Mouse (Mus musculus) kidney, adult 2 months (tissue): ENCODE measurements around the gene Kansl1. TPM values are rescaled to one million over a fixed set of nuclear protein-coding genes. Genes with fewer than 3 reads are reported as not detected.

Experiments
- DNase-seq: peaks from one replicate; pipeline ENCODE4 v3.0.0; 2021
- H3K27ac ChIP-seq: fragments of 200-500 bp; 2 replicates; pipeline ENCODE4 v1.5.1; 2012; ENCODE audit warnings: low read depth, low read length, control low read depth, inconsistent platforms; ENCODE audit not compliant: insufficient read depth
- H3K27me3 ChIP-seq: fragments of 200-500 bp; replicated peaks from 2 replicates; pipeline ENCODE4 v1.6.1; 2012; ENCODE audit warnings: mild to moderate bottlenecking, moderate library complexity, low read length, inconsistent platforms; ENCODE audit not compliant: control insufficient read depth, insufficient read depth
- H3K36me3 ChIP-seq: fragments of 200-500 bp; 2 replicates; pipeline ENCODE4 v1.6.1; 2012; ENCODE audit warnings: mild to moderate bottlenecking, moderate library complexity, low read length, inconsistent platforms; ENCODE audit not compliant: control insufficient read depth, insufficient read depth
- H3K4me1 ChIP-seq: fragments of 200-500 bp; 2 replicates; pipeline ENCODE4 v1.6.1; 2011; ENCODE audit warnings: low read length; ENCODE audit not compliant: control insufficient read depth, insufficient read depth
- H3K4me3 ChIP-seq: fragments of 200-500 bp; 2 replicates; pipeline ENCODE4 v1.5.1; 2011; ENCODE audit warnings: mild to moderate bottlenecking, low read depth, low read length, control low read depth; ENCODE audit not compliant: insufficient read depth
- CTCF ChIP-seq: fragments of 200-500 bp; conservative IDR thresholded peaks from 2 replicates; pipeline ENCODE4 v1.5.1; 2011; ENCODE audit warnings: low read depth, mild to moderate bottlenecking, control low read depth, low read length, moderate library complexity, mixed read lengths; ENCODE audit not compliant: insufficient read depth, insufficient read length
- POLR2A ChIP-seq: fragments of 200-500 bp; IDR thresholded peaks from one replicate; pipeline ENCODE4 v1.6.1; 2011; ENCODE audit warnings: low read depth, low read length, control low read depth
- WGBS: fragments of 180-500 bp; shearing (Covaris S2); methylation state at CpG from one replicate; pipeline ENCODE4 v1.1.7; 2018; 5-methylcytosine and 5-hydroxymethylcytosine counted together
- polyA plus RNA-seq: library from polyadenylated mRNA; depleted of rRNA; stranded (reverse); fragments of >200 nt; gene quantifications from 2 replicates; pipeline ENCODE4 v1.2.3, GENCODE M21; 2012

Gene Kansl1
- polyA plus RNA-seq, 1 experiment = 51.8 TPM

GRCm38 (mm10) chr11:104386595-104386994, 82.1 kb downstream of the Kansl1 start:
- Histone ChIP-seq H3K27ac (no peak overlapping the region), H3K4me1 (peaks cover 3% of the 10 kb centered on the region; the same call in 1 of the 2 replicates), H3K4me3 (no peak overlapping the region), H3K36me3 (no peaks in the 10 kb centered on the region; the same call in 1 of the 2 replicates), H3K27me3 (no peaks in the 10 kb centered on the region)
- no peak for TF ChIP-seq CTCF
- TF ChIP-seq POLR2A = no peak
- 100% methylated on average over 1 of the region's 1 CpGs for WGBS
- no peak for DNase-seq

GRCm38 (mm10) chr11:104383167-104383810, 85.4 kb downstream of the Kansl1 start:
- Histone ChIP-seq H3K27me3 (no peaks in the 10 kb centered on the region), H3K27ac (no peak overlapping the region; the same call in 1 of the 2 replicates), H3K4me3 (no peak overlapping the region), H3K36me3 (no peaks in the 10 kb centered on the region), H3K4me1 (peaks cover 3% of the 10 kb centered on the region; the same call in 1 of the 2 replicates)
- TF ChIP-seq CTCF (no peak), POLR2A (no peak)
- 69% methylated on average over 2 of the region's 2 CpGs for WGBS
- DNase-seq = no peak

- Histone ChIP-seq H3K4me3 (no peak overlapping the region), H3K27ac (no peak overlapping the region), H3K27me3 (no peaks in the 10 kb centered on the region), H3K4me1 (peaks cover 3% of the 10 kb centered on the region; the same call in 1 of the 2 replicates), H3K36me3 (no peaks in the 10 kb centered on the region)
- DNase-seq = no peak
- no peak for TF ChIP-seq CTCF
- TF ChIP-seq POLR2A = no peak
- 71% methylated on average over 4 of the region's 4 CpGs for WGBS
These were observed 86.8 kb downstream of the Kansl1 start for GRCm38 (mm10) chr11:104381887-104382286.

- peaks cover 3% of the 10 kb centered on the region; the same call in 1 of the 2 replicates for H3K36me3 ChIP-seq
- peaks cover 3% of the 10 kb centered on the region; the same call in 1 of the 2 replicates for H3K4me1 ChIP-seq
- H3K27ac ChIP-seq = no peak overlapping the region
- TF ChIP-seq POLR2A (no peak), CTCF (peak; percentile 59)
- peak; percentile 33 for DNase-seq
- H3K4me3 ChIP-seq = no peak overlapping the region
- 49% methylated on average over 1 of the region's 1 CpGs for WGBS
- H3K27me3 ChIP-seq = no peaks in the 10 kb centered on the region
These were observed 89.0 kb downstream of the Kansl1 start for GRCm38 (mm10) chr11:104379635-104380034.

GRCm38 (mm10) chr11:104376291-104376690, 92.4 kb downstream of the Kansl1 start:
- peaks cover 3% of the 10 kb centered on the region; the same call in 1 of the 2 replicates for H3K36me3 ChIP-seq

GRCm38 (mm10) chr11:104367486-104368190, 101.0 kb downstream of the Kansl1 start:
- TF ChIP-seq CTCF (no peak), POLR2A (no peak)
- H3K27me3 ChIP-seq = no peaks in the 10 kb centered on the region
- no peak overlapping the region for H3K4me3 ChIP-seq
- no peaks in the 10 kb centered on the region for H3K4me1 ChIP-seq
- no peak overlapping the region for H3K27ac ChIP-seq
- 84% methylated on average over 5 of the region's 5 CpGs for WGBS
- DNase-seq = no peak
- no peaks in the 10 kb centered on the region; the same call in 1 of the 2 replicates for H3K36me3 ChIP-seq

More at GRCm38 (mm10) chr11:104376291-104376690, 92.4 kb downstream of the Kansl1 start:
- no peak for DNase-seq
- no peak for TF ChIP-seq CTCF
- TF ChIP-seq POLR2A = no peak
- Histone ChIP-seq H3K27ac (no peak overlapping the region), H3K4me1 (no peaks in the 10 kb centered on the region), H3K4me3 (no peak overlapping the region), H3K27me3 (no peaks in the 10 kb centered on the region)
- WGBS = 92% methylated on average over 3 of the region's 3 CpGs
